Mouse (Mus musculus): ENCODE measurements around the gene Rabgef1. TPM values are rescaled to one million over a fixed set of nuclear protein-coding genes. Genes with fewer than 3 reads are reported as not detected.
A peak's percentile ranks its signal among the peaks of the same experiment; 100 is the strongest.

The Rabgef1 gene
- total and polyA plus RNA-seq, 3 experiments = 20.1 to 34.4 (median 26.4) TPM

- TF ChIP-seq MXI1 (IDR thresholded peaks at IDR 0.05; ENCODE audit: low read depth, low read length) (no peak), CHD2 (IDR thresholded peaks at IDR 0.05; ENCODE audit: low read length) (no peak), BHLHE40 (IDR thresholded peaks at IDR 0.05; ENCODE audit: low read depth, low read length) (no peak), SMC3 (IDR thresholded peaks at IDR 0.05; ENCODE audit: low read depth, low read length) (no peak), GABPA (IDR thresholded peaks at IDR 0.05; ENCODE audit: insufficient replicate concordance, low read depth, low read length) (no peak), MAFK (IDR thresholded peaks at IDR 0.05; ENCODE audit: insufficient replicate concordance, low read length) (peak; percentile 68; the same call in 1 of the 2 replicates)
- no peak overlapping the region for H3K27ac ChIP-seq (ENCODE audit: insufficient read depth, low read depth)
- H3K79me2 ChIP-seq (replicated peaks; ENCODE audit: control insufficient read depth, extremely low read depth, insufficient read depth, poor library complexity, severe bottlenecking) = peaks cover 2% of the 10 kb centered on the region; the same call in 1 of the 2 replicates
- H3K27me3 ChIP-seq (replicated peaks) = no peaks in the 10 kb centered on the region
- H3K4me2 ChIP-seq (ENCODE audit: insufficient read depth, low read depth, poor library complexity, severe bottlenecking) = no peak overlapping the region
- in situ Hi-C loops (cut with MboI; ENCODE audit: low pct_ligation_motif_present, low pct_unique_long_range_greater_than_20kb, low sequenced_read_pairs) = no loop called here
- H3K36me3 ChIP-seq (replicated peaks in 1 of 2; ENCODE audit: control insufficient read depth in 1 of 2, insufficient read depth in 1 of 2, low read length in 1 of 2) = peaks cover 54 to 81% of the 10 kb centered on the region in 2 experiments
- peaks cover 2% of the 10 kb centered on the region for H3K9me3 ChIP-seq (replicated peaks; ENCODE audit: low read length)
- dilution Hi-C loops (cut with MboI; ENCODE audit: extremely low pct_ligation_motif_present, extremely low pct_unique_long_range_greater_than_20kb, low sequenced_read_pairs) = no loop called here
- H3K9ac ChIP-seq (ENCODE audit: insufficient read depth, low read depth) = no peak overlapping the region
- no peak overlapping the region for H3K4me3 ChIP-seq (replicated peaks in 1 of 3; ENCODE audit: low read depth in 2 of 3, low read length in 2 of 3, poor library complexity in 1 of 3)
- DNase-seq (ENCODE audit: extremely low read depth) = no peak
- H3K4me1 ChIP-seq (ENCODE audit: control insufficient read depth in 1 of 2, insufficient read depth in 2 of 2) = peaks cover 9 to 19% of the 10 kb centered on the region in 2 experiments
Measured at GRCm38 (mm10) chr5:130203948-130204347, 32.4 kb downstream of the Rabgef1 start.

- peaks cover 2% of the 10 kb centered on the region for H3K9me3 ChIP-seq (replicated peaks; ENCODE audit: low read length)
- no peak overlapping the region for H3K4me2 ChIP-seq (ENCODE audit: insufficient read depth, low read depth, poor library complexity, severe bottlenecking)
- in situ Hi-C loops (cut with MboI; ENCODE audit: low pct_ligation_motif_present, low pct_unique_long_range_greater_than_20kb, low sequenced_read_pairs) = no loop called here
- H3K79me2 ChIP-seq (replicated peaks; ENCODE audit: control insufficient read depth, extremely low read depth, insufficient read depth, poor library complexity, severe bottlenecking) = peaks cover 2% of the 10 kb centered on the region; the same call in 1 of the 2 replicates
- TF ChIP-seq RAD21 (IDR thresholded peaks at IDR 0.05; ENCODE audit: low read depth, low read length) = no peak
- no peak for TF ChIP-seq MAX (IDR thresholded peaks at IDR 0.05; ENCODE audit: low read length)
- TF ChIP-seq E2F4 (IDR thresholded peaks at IDR 0.05; ENCODE audit: insufficient replicate concordance, low read depth, low read length) = no peak
- TF ChIP-seq RCOR1 (conservative IDR thresholded peaks at IDR 0.05; ENCODE audit: low read depth, low read length) = no peak
- TF ChIP-seq ELF1 (IDR thresholded peaks at IDR 0.05; ENCODE audit: low read depth, low read length) = no peak
- TF ChIP-seq JUND (conservative IDR thresholded peaks at IDR 0.05; ENCODE audit: low read depth, low read length) = no peak
- no peak for TF ChIP-seq USF1 (IDR thresholded peaks at IDR 0.05; ENCODE audit: low read depth, low read length)
- no peak for TF ChIP-seq SIN3A (IDR thresholded peaks at IDR 0.05; ENCODE audit: low read length)
- TF ChIP-seq KAT2A (IDR thresholded peaks at IDR 0.05; ENCODE audit: insufficient replicate concordance, low read length) = no peak
- no peak for TF ChIP-seq USF2 (conservative IDR thresholded peaks at IDR 0.05; ENCODE audit: low read depth, low read length)
- TF ChIP-seq UBTF (IDR thresholded peaks at IDR 0.05; ENCODE audit: low read depth, low read length) = no peak
- no peak for TF ChIP-seq MEF2A (IDR thresholded peaks at IDR 0.05; ENCODE audit: borderline replicate concordance, low read depth, low read length)
- TF ChIP-seq CTCF (conservative IDR thresholded peaks at IDR 0.05 in 1 of 2, IDR thresholded peaks at IDR 0.05 in 1 of 2; ENCODE audit: low read depth in 2 of 2, low read length in 2 of 2) = no peak
- TF ChIP-seq ETS1 (conservative IDR thresholded peaks at IDR 0.05; ENCODE audit: low read depth, low read length) = no peak
- no peak for TF ChIP-seq SMC3 (IDR thresholded peaks at IDR 0.05; ENCODE audit: low read depth, low read length)
- TF ChIP-seq ZC3H11A (IDR thresholded peaks at IDR 0.05; ENCODE audit: low read depth, low read length) = no peak
- no peak for TF ChIP-seq ZMIZ1 (IDR thresholded peaks at IDR 0.05; ENCODE audit: low read depth, low read length)
- no peak for TF ChIP-seq TCF12 (IDR thresholded peaks at IDR 0.05; ENCODE audit: low read depth, low read length)
- TF ChIP-seq MAZ (IDR thresholded peaks at IDR 0.05; ENCODE audit: low read depth, low read length) = no peak
- dilution Hi-C loops (cut with MboI; ENCODE audit: extremely low pct_ligation_motif_present, extremely low pct_unique_long_range_greater_than_20kb, low sequenced_read_pairs) = no loop called here
- no peak overlapping the region for H3K27ac ChIP-seq (ENCODE audit: insufficient read depth, low read depth)
- no peaks in the 10 kb centered on the region for H3K27me3 ChIP-seq (replicated peaks)
- DNase-seq (ENCODE audit: extremely low read depth) = no peak
- peaks cover 9 to 19% of the 10 kb centered on the region in 2 experiments for H3K4me1 ChIP-seq (ENCODE audit: control insufficient read depth in 1 of 2, insufficient read depth in 2 of 2)
- H3K36me3 ChIP-seq (replicated peaks in 1 of 2; ENCODE audit: control insufficient read depth in 1 of 2, insufficient read depth in 1 of 2, low read length in 1 of 2) = peaks cover 56 to 81% of the 10 kb centered on the region in 2 experiments
- no peak overlapping the region for H3K9ac ChIP-seq (ENCODE audit: insufficient read depth, low read depth)
- H3K4me3 ChIP-seq (replicated peaks in 1 of 3; ENCODE audit: low read depth in 2 of 3, low read length in 2 of 3, poor library complexity in 1 of 3) = no peak overlapping the region
Measured at GRCm38 (mm10) chr5:130204560-130204959, 33.0 kb downstream of the Rabgef1 start.
